Mouse (Mus musculus) heart, postnatal 0 days (tissue): Measurements from ENCODE around the gene Igsf8.

Experiments
- CTCF ChIP-seq: IDR thresholded peaks from 2 replicates; pipeline ENCODE4 v1.5.1; 2016; ENCODE audit warnings: antibody characterized with exemption, control low read depth, low read depth
- EP300 ChIP-seq: IDR thresholded peaks from 2 replicates; pipeline ENCODE4 v1.6.1; 2016; ENCODE audit warnings: antibody characterized with exemption, low read depth

GRCm38 (mm10) chr1:172337411-172338185 lies 76.2 kb downstream of the Igsf8 start:
- TF ChIP-seq CTCF (no peak), EP300 (no peak)
